Mouse (Mus musculus) thymus, adult 2 months (tissue): ENCODE measurements around the gene Sult2b1. TPM values are rescaled to one million over a fixed set of nuclear protein-coding genes. Genes with fewer than 3 reads are reported as not detected.

Source experiments
- DNase-seq: peaks from one replicate; pipeline ENCODE4 v3.0.0; 2021
- H3K27ac ChIP-seq: fragments of 200-500 bp; 2 replicates; pipeline ENCODE4 v1.5.1; 2012; ENCODE audit warnings: low read length, control low read depth; ENCODE audit not compliant: control insufficient read depth, insufficient read depth
- H3K27me3 ChIP-seq: fragments of 200-500 bp; 2 replicates; pipeline ENCODE4 v1.6.1; 2012; ENCODE audit warnings: mild to moderate bottlenecking, low read length, moderate library complexity, mixed read lengths; ENCODE audit not compliant: control insufficient read depth, insufficient read depth
- H3K36me3 ChIP-seq: fragments of 200-500 bp; 2 replicates; pipeline ENCODE4 v1.6.1; 2012; ENCODE audit warnings: mild to moderate bottlenecking, low read length, moderate library complexity; ENCODE audit not compliant: control insufficient read depth, insufficient read depth
- H3K4me1 ChIP-seq: fragments of 200-500 bp; replicated peaks from 2 replicates; pipeline ENCODE4 v1.6.1; 2012; ENCODE audit warnings: low read length; ENCODE audit not compliant: control insufficient read depth, insufficient read depth
- H3K4me3 ChIP-seq: fragments of 200-500 bp; 2 replicates; pipeline ENCODE4 v1.5.1; 2012; ENCODE audit warnings: mild to moderate bottlenecking, low read length, control low read depth, moderate library complexity; ENCODE audit not compliant: control insufficient read depth, insufficient read depth
- CTCF ChIP-seq: fragments of 200-500 bp; IDR thresholded peaks from 2 replicates; pipeline ENCODE4 v1.5.1; 2012; ENCODE audit warnings: mild to moderate bottlenecking, control low read depth, low read length, moderate library complexity, borderline replicate concordance; ENCODE audit not compliant: control insufficient read depth, poor library complexity, insufficient read depth; ENCODE audit errors: extremely low read depth
- POLR2A ChIP-seq: fragments of 200-500 bp; IDR thresholded peaks from 2 replicates; pipeline ENCODE4 v1.6.1; 2012; ENCODE audit warnings: mild to moderate bottlenecking, low read length, control low read depth, moderate library complexity; ENCODE audit not compliant: control insufficient read depth, poor library complexity, insufficient read depth; ENCODE audit errors: extremely low read depth
- WGBS: fragments of 180-500 bp; shearing (Covaris S2); methylation state at CpG from one replicate; pipeline ENCODE4 v1.1.7; 2018; 5-methylcytosine and 5-hydroxymethylcytosine counted together
- polyA plus RNA-seq: library from polyadenylated mRNA; depleted of rRNA; stranded (reverse); fragments of >200 nt; gene quantifications from 2 replicates; pipeline ENCODE4 v1.2.3, GENCODE M21; 2012

Sult2b1 gene
- polyA plus RNA-seq, 1 experiment, result 3.9 TPM

DNA sequence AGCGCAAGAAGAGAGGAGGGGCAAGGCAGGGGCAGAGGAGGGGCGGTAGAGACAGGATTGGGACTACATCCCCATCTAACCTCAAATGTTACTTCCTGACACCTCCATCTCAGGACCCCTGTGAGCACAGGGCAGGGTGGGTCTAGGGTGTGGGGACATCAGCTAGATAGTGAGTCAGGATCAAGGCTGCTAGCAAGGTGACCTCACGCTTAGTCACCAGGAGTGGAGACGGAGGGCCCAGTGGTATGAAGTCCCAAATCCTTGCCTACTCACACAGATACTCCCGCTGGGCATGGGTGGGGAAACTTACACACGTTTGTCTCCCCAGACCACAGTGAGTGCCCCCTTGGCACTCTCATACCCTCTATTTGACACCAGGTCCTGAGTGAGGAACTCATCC is 18.1 kb upstream of the Sult2b1 start:
- Histone ChIP-seq H3K27ac (no peak overlapping the region), H3K36me3 (peaks cover 4% of the 10 kb centered on the region), H3K4me1 (peaks cover 15% of the 10 kb centered on the region), H3K27me3 (peaks cover 11% of the 10 kb centered on the region; the same call in 1 of the 2 replicates), H3K4me3 (no peak overlapping the region)
- no peak for TF ChIP-seq POLR2A
- no peak for TF ChIP-seq CTCF
- WGBS, result 95% methylated on average over 6 of the region's 6 CpGs
- no peak for DNase-seq

GRCm38 (mm10) chr7:45801348-45801747 is 16.9 kb upstream of the Sult2b1 start:
- peaks cover 15% of the 10 kb centered on the region for H3K4me1 ChIP-seq
- no peak for TF ChIP-seq POLR2A
- TF ChIP-seq CTCF, result peak; percentile 99
- H3K27me3 ChIP-seq, result peaks cover 15% of the 10 kb centered on the region; the same call in 1 of the 2 replicates
- WGBS, result under 1% methylated on average over 12 of the region's 12 CpGs
- no peak overlapping the region for H3K27ac ChIP-seq
- H3K4me3 ChIP-seq, result no peak overlapping the region
- no peaks in the 10 kb centered on the region for H3K36me3 ChIP-seq
- peak; percentile 91 for DNase-seq

DNA sequence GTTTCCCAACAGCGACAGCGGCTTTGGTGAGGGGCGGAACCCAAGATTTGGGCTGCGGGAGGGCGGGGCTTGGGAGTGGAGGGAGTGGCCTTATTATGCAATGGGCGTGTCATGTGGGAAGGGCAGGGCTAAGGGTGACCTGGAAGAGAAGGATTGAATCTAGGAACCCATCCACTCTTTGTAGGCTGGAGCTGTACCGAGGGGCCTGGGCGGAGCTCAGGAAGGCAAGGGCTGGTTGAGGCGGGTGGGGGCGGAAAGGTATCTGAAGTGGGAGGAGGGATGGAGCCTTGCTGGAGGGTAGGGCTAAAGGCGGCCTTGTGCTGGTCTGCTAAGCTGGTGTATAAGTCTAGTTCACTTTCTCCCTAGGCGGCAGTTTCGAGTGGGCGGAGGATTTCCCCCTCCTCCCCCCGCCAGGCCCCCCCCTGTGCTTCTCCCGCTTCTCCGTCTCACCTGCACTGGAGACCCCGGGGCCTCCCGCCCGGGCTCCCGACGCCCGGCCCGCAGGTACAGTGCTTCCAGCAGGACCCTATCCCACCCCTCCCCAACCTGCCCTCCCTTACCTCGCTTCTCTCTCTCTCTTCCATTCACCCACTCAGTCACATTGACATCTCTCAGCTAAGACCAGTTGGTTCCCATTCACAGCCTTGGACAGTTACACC is 16.2 kb upstream of the Sult2b1 start:
- TF ChIP-seq POLR2A (no peak), CTCF (no peak)
- no peaks in the 10 kb centered on the region for H3K36me3 ChIP-seq
- H3K27ac ChIP-seq, result no peak overlapping the region
- peaks cover 15% of the 10 kb centered on the region; the same call in 1 of the 2 replicates for H3K27me3 ChIP-seq
- H3K4me1 ChIP-seq, result peaks cover 15% of the 10 kb centered on the region
- no peak for DNase-seq
- WGBS, result 3% methylated on average over 25 of the region's 25 CpGs
- H3K4me3 ChIP-seq, result peak overlapping the region; percentile 11; the same call in 1 of the 2 replicates

- no peaks in the 10 kb centered on the region for H3K36me3 ChIP-seq
- no peak overlapping the region for H3K27ac ChIP-seq
- H3K4me3 ChIP-seq, result no peak overlapping the region
- H3K4me1 ChIP-seq, result peaks cover 15% of the 10 kb centered on the region
- 51% methylated on average over 7 of the region's 7 CpGs for WGBS
- peaks cover 15% of the 10 kb centered on the region; the same call in 1 of the 2 replicates for H3K27me3 ChIP-seq
- TF ChIP-seq CTCF (no peak), POLR2A (no peak)
- DNase-seq, result no peak
Observed at GRCm38 (mm10) chr7:45800001-45800400, 15.5 kb upstream of the Sult2b1 start.

GRCm38 (mm10) chr7:45798931-45799330 is 14.5 kb upstream of the Sult2b1 start:
- Histone ChIP-seq H3K4me1 (peaks cover 15% of the 10 kb centered on the region), H3K27ac (no peak overlapping the region), H3K36me3 (no peaks in the 10 kb centered on the region), H3K4me3 (no peak overlapping the region), H3K27me3 (peaks cover 15% of the 10 kb centered on the region; the same call in 1 of the 2 replicates)
- WGBS, result 49% methylated on average over 7 of the region's 7 CpGs
- DNase-seq, result no peak
- TF ChIP-seq POLR2A, result no peak
- no peak for TF ChIP-seq CTCF

- no peak for DNase-seq
- H3K4me3 ChIP-seq, result peak overlapping the region; percentile 33
- H3K27me3 ChIP-seq, result peaks cover 15% of the 10 kb centered on the region; the same call in 1 of the 2 replicates
- H3K27ac ChIP-seq, result no peak overlapping the region
- 2% methylated on average over 19 of the region's 19 CpGs for WGBS
- H3K4me1 ChIP-seq, result peaks cover 15% of the 10 kb centered on the region
- TF ChIP-seq POLR2A, result no peak
- TF ChIP-seq CTCF, result no peak
- no peaks in the 10 kb centered on the region for H3K36me3 ChIP-seq
Observed at GRCm38 (mm10) chr7:45798511-45798836, 14.0 kb upstream of the Sult2b1 start.
